Mouse (Mus musculus) forebrain, embryonic 14.5 days (tissue): Measurements from ENCODE around the gene Otop1. TPM values are rescaled to one million over a fixed set of nuclear protein-coding genes. Genes with fewer than 3 reads are reported as not detected.

Source experiments
- ATAC-seq: fragments of 200-750 bp; cut with Nextera tagmentation; 2 replicates; pipeline ENCODE4 v1.8.0; 2017; ENCODE audit warnings: mild to moderate bottlenecking, moderate library complexity
- DNase-seq: peaks from one replicate; pipeline ENCODE4 v3.0.0-alpha.2; 2015; ENCODE audit warnings: low spot score
- H3K27ac ChIP-seq: fragments of 300-500 bp; sonication (generic); 2 replicates; pipeline ENCODE4 v1.5.1; 2014; ENCODE audit warnings: low read depth, mild to moderate bottlenecking, control low read depth, low read length, moderate library complexity
- H3K27me3 ChIP-seq: fragments of 300-500 bp; sonication (generic); replicated peaks from 2 replicates; pipeline ENCODE4 v1.6.1; 2014; ENCODE audit warnings: low read length, control low read depth, mixed read lengths; ENCODE audit not compliant: control insufficient read depth, insufficient read depth
- H3K36me3 ChIP-seq: fragments of 300-500 bp; sonication (generic); 2 replicates; pipeline ENCODE4 v1.6.1; 2014; ENCODE audit warnings: low read length, control low read depth; ENCODE audit not compliant: control insufficient read depth, insufficient read depth
- H3K4me1 ChIP-seq: fragments of 300-500 bp; sonication (generic); 2 replicates; pipeline ENCODE4 v1.6.1; 2014; ENCODE audit warnings: antibody characterized with exemption, low read length, control low read depth; ENCODE audit not compliant: control insufficient read depth, insufficient read depth
- H3K4me2 ChIP-seq: fragments of 300-500 bp; sonication (generic); 2 replicates; pipeline ENCODE4 v1.6.1; 2014; ENCODE audit warnings: mild to moderate bottlenecking, control low read depth, low read length
- H3K4me3 ChIP-seq: fragments of 300-500 bp; sonication (generic); 2 replicates; pipeline ENCODE4 v1.5.1; 2014; ENCODE audit warnings: low read depth, low read length, control low read depth
- H3K9ac ChIP-seq: fragments of 300-500 bp; sonication (generic); 2 replicates; pipeline ENCODE4 v1.6.1; 2014; ENCODE audit warnings: mild to moderate bottlenecking, low read length, control low read depth, moderate library complexity
- H3K9me3 ChIP-seq: fragments of 300-500 bp; sonication (generic); replicated peaks from 2 replicates; pipeline ENCODE4 v1.6.1; 2016; ENCODE audit warnings: low read length, control low read depth, mixed read lengths; ENCODE audit not compliant: control insufficient read depth
- WGBS: fragments of 180-500 bp; shearing (Covaris S2); extraction: QIAGEN DNeasy Blood & Tissue Kit; methylation state at CpG from one replicate; pipeline ENCODE4 v1.1.7; 2014; 5-methylcytosine and 5-hydroxymethylcytosine counted together
- polyA plus RNA-seq: library from polyadenylated mRNA; unstranded; fragments of >200 nt; fragmentation: Nextera tagmentation; extraction: Ambion mirVana; gene quantifications from 2 replicates; pipeline ENCODE4 v1.2.1, GENCODE M21; 2014

Gene Otop1
- polyA plus RNA-seq, 1 experiment from 2014 or later, result not detected

DNA sequence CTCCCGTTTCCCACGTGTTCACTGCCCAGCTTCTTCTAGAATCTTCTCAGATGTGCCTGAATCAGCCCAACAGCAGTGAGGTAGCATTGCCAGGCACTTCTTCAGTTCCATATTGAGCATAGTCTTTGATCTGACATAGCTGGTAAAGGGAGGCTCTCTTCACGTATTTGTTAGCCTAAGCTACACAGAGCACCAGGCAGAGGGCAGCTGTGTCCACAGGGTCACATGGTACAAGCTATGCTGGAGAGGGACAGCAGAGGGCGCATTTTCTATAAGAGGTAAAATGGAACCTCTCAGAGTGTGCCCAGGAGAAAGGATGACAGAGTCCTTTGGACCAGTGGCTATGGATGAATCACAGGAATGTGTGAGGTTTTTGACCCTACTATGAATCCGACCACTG is 33.1 kb downstream of the Otop1 start:
- no peak; the same call in 1 of the 2 replicates for ATAC-seq
- no peaks in the 10 kb centered on the region for H3K36me3 ChIP-seq
- WGBS, result 54% methylated on average over 5 of the region's 5 CpGs

GRCm38 (mm10) chr5:38309795-38310194 is 34.0 kb downstream of the Otop1 start:
- no peak overlapping the region for H3K4me3 ChIP-seq
- no peak overlapping the region for H3K27ac ChIP-seq
- no peaks in the 10 kb centered on the region for H3K9me3 ChIP-seq
- ATAC-seq (no peak), DNase-seq (no peak)
- 67% methylated on average over 3 of the region's 3 CpGs for WGBS
- no peaks in the 10 kb centered on the region for H3K27me3 ChIP-seq
- no peak overlapping the region for H3K9ac ChIP-seq
- no peaks in the 10 kb centered on the region for H3K4me1 ChIP-seq
- H3K36me3 ChIP-seq, result no peaks in the 10 kb centered on the region
- H3K4me2 ChIP-seq, result no peak overlapping the region

More for the DNA sequence above, 33.1 kb downstream of the Otop1 start:
- Histone ChIP-seq H3K9me3 (no peaks in the 10 kb centered on the region), H3K4me3 (no peak overlapping the region), H3K27me3 (no peaks in the 10 kb centered on the region), H3K9ac (no peak overlapping the region), H3K27ac (no peak overlapping the region), H3K4me2 (no peak overlapping the region), H3K4me1 (no peaks in the 10 kb centered on the region)
- DNase-seq, result peak; percentile 56

GRCm38 (mm10) chr5:38318966-38319786 is 43.4 kb downstream of the Otop1 start, which contains the start of gene Drd5:
TSS of gene Drd5 (plus strand) at chr5:38319367.
- no peak within 1 kb of the TSS for H3K27ac ChIP-seq
- ATAC-seq (no peak), DNase-seq (peak; percentile 26)
- 2% methylated on average over 66 of the region's 67 CpGs for WGBS
- H3K4me3 ChIP-seq, result peak within 1 kb of the TSS; percentile 38
- H3K36me3 ChIP-seq, result no peaks in the 10 kb centered on the region
- H3K9me3 ChIP-seq, result no peaks in the 10 kb centered on the region
- H3K4me1 ChIP-seq, result peaks cover 6% of the 10 kb centered on the region; the same call in 1 of the 2 replicates
- peak within 1 kb of the TSS; percentile 21; the same call in 1 of the 2 replicates for H3K9ac ChIP-seq
- H3K27me3 ChIP-seq, result peaks cover 32% of the 10 kb centered on the region
- H3K4me2 ChIP-seq, result peak within 1 kb of the TSS; percentile 61

DNA sequence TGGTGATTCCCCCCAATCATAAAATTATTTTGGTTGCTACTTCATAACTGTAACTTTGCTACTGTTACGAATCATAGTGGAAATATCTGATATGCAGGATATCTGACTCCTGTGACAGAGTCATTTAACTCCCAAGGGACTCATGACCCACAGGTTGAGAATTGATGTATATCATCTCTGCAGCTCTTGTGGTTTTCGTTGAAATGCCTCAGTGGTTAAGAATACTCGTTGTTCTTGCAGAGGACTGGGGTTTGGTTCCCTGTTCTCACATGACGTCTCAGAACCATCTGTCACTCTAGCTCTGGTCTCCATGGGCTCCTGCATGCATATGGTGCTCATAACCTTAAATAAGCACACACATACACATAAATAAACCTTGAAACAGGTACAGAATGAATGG is 57.6 kb downstream of the Otop1 start:
- no peak for ATAC-seq
- Histone ChIP-seq H3K4me1 (no peaks in the 10 kb centered on the region), H3K9ac (no peak overlapping the region), H3K4me3 (no peak overlapping the region), H3K9me3 (no peaks in the 10 kb centered on the region), H3K27ac (no peak overlapping the region), H3K4me2 (no peak overlapping the region), H3K36me3 (no peaks in the 10 kb centered on the region), H3K27me3 (no peaks in the 10 kb centered on the region)
- WGBS, result 84% methylated on average over 4 of the region's 4 CpGs
- no peak for DNase-seq

DNA sequence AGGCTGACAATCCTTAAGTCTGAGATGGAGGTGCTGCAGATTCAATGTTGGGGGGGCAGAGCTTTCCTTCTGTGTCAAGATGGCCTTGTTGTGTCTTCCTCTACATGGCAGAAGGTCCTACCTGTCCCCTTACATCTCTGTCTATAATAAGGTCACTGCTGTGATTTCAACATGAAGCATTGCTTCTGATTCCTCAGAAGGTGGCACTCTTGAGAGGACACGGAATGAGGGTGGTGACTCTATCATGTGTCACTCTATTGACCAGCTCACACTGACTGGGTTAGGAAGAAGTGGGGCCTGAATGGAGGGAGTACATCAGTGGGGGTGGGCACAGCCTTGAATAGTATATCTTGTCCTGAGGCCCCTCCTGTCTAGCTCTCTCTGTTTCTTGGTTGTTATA is 58.8 kb downstream of the Otop1 start:
- Histone ChIP-seq H3K4me1 (no peaks in the 10 kb centered on the region), H3K9me3 (no peaks in the 10 kb centered on the region), H3K27me3 (no peaks in the 10 kb centered on the region), H3K9ac (no peak overlapping the region), H3K4me3 (no peak overlapping the region), H3K36me3 (no peaks in the 10 kb centered on the region), H3K27ac (no peak overlapping the region), H3K4me2 (no peak overlapping the region)
- no peak for DNase-seq
- no peak for ATAC-seq
- WGBS, result 36% methylated on average over 1 of the region's 1 CpGs

DNA sequence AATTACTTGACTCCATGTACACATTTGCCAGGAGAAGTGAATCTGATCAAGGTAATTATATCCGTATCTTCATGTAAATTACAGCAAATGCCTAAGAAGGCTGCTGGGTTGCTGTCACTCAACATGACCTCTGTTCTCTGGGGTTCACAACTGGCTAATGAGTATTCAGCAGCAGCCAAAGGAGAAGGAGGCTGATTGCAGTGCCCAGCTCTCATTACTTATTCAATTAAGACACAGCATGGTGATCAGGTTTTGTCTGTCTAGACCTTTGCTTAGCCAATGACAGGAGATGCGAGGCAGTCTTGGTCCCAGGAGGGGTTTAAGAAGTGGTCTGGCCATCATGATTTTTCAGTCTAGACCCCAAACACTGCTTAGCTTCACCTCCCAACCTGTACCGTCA is 67.3 kb downstream of the Otop1 start:
- Histone ChIP-seq H3K4me3 (no peak overlapping the region), H3K27me3 (0 out of 2 replicates have a peak, but pooled peaks cover 3% of the 10 kb centered on the region), H3K36me3 (no peaks in the 10 kb centered on the region), H3K4me2 (no peak overlapping the region), H3K4me1 (no peaks in the 10 kb centered on the region), H3K9me3 (no peaks in the 10 kb centered on the region), H3K9ac (no peak overlapping the region), H3K27ac (no peak overlapping the region)
- ATAC-seq (no peak), DNase-seq (peak; percentile 13)
- WGBS, result 32% methylated on average over 3 of the region's 3 CpGs

- H3K9me3 ChIP-seq, result no peaks in the 10 kb centered on the region
- H3K4me1 ChIP-seq, result no peaks in the 10 kb centered on the region
- no peaks in the 10 kb centered on the region for H3K36me3 ChIP-seq
- no peak overlapping the region for H3K27ac ChIP-seq
- H3K27me3 ChIP-seq, result no peaks in the 10 kb centered on the region
- DNase-seq, result no peak
- H3K4me3 ChIP-seq, result no peak overlapping the region
- WGBS, result 42% methylated on average over 10 of the region's 10 CpGs
- no peak overlapping the region for H3K9ac ChIP-seq
- H3K4me2 ChIP-seq, result no peak overlapping the region
- ATAC-seq, result no peak
Measured at GRCm38 (mm10) chr5:38346646-38347432, 71.1 kb downstream of the Otop1 start.

- Histone ChIP-seq H3K4me3 (no peak overlapping the region), H3K4me2 (no peak overlapping the region), H3K27ac (no peak overlapping the region), H3K4me1 (no peaks in the 10 kb centered on the region), H3K36me3 (no peaks in the 10 kb centered on the region), H3K9me3 (no peaks in the 10 kb centered on the region), H3K9ac (no peak overlapping the region), H3K27me3 (no peaks in the 10 kb centered on the region)
- whole genome bisulfite sequencing, result 19% methylated on average over 5 of the region's 5 CpGs
- DNase-seq (no peak), ATAC-seq (no peak)
Measured at GRCm38 (mm10) chr5:38350351-38350929, 74.7 kb downstream of the Otop1 start.
